Mouse (Mus musculus): Measurements from ENCODE around the gene 1810013L24Rik.
A peak's percentile ranks its signal among the peaks of the same experiment; 100 is the strongest.

DNA sequence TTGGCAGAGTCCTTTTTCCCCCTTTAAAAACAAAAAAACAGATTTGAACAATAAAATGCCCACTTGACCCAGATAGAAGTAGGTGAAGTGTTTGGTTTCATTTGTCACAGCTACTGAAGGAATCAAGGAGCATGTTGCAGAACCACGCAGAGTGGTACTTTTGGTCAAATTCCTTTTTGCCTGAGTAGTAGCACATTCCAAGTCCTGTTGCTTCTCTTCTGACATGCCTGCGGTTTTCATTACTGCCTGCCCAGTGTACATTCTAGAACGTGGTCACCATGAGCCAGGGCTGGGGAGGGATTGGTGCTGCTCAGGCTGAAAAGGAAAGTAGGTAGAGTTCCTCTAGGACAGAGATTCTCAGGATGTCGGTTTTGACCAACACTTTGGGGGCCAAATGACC, 16.1 kb downstream of the 1810013L24Rik start:
- TF ChIP-seq CTCF (IDR thresholded peaks at IDR 0.05; ENCODE audit: control insufficient read depth, insufficient read depth, insufficient read length) (no peak), USF1 (IDR thresholded peaks at IDR 0.05; ENCODE audit: low read depth) (no peak), MAX (IDR thresholded peaks at IDR 0.05) (peak; percentile 78), MYOG (IDR thresholded peaks at IDR 0.05; ENCODE audit: control insufficient read depth, extremely low read depth, insufficient read length) (no peak), MYOD1 (IDR thresholded peaks at IDR 0.05; ENCODE audit: control insufficient read depth, insufficient read length, low read depth) (no peak), FOSL1 (IDR thresholded peaks at IDR 0.05; ENCODE audit: insufficient read depth, low read length, poor library complexity, severe bottlenecking) (no peak)
